Mouse (Mus musculus) effector memory CD4-positive, alpha-beta T cell, adult 7 months (primary cell): ENCODE data around the gene Zbtb11. TPM values are rescaled to one million over a fixed set of nuclear protein-coding genes. Genes with fewer than 3 reads are reported as not detected.

Experiments
- polyA plus RNA-seq: library from polyadenylated mRNA; unstranded; fragments of 100-300 nt; shearing (Covaris generic); gene quantifications from one replicate; pipeline ENCODE4 v1.2.1, GENCODE M21; 2017

The Zbtb11 gene
- polyA plus RNA-seq: 82.7 TPM

DNA sequence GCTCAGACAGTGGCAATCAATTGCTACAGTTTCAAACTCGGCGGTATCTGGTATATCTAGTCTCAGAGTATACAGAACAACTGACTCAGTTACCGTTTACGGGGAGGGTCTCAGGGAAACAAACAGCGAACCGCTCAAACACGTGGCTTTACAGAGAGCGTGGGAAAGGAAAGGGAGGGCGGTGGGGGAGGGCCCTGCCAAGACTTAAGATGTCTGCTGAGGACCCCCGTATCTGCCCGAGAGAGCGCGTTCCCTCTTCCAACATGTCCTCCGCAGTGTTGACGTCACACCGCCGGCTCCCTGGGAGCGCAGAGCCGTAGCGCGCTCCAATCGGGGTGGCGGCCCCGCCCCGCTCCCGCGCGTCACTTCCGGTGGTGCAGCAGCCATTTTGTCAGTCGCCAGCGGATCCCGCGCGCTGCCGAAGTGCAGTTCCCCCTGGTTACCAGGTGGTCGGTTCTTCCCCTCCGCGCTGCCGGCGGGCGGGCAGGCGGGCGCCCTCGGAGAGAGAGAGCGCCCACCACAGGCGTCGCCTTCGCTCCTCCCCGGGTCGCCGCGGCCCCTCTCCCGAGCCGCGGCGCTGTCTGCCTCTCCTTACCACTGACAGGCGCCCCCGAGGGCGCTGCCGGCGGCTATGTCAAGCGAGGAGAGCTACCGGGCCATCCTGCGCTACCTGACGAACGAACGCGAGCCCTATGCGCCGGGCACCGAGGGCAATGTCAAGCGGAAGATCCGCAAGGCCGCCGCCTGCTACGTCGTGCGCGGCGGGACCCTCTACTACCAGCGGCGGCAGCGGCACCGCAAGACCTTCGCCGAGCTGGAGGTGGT, at the start of gene Zbtb11:
Zbtb11 (plus strand) TSS at position 453 of the 825 bp plus-strand sequence.

DNA sequence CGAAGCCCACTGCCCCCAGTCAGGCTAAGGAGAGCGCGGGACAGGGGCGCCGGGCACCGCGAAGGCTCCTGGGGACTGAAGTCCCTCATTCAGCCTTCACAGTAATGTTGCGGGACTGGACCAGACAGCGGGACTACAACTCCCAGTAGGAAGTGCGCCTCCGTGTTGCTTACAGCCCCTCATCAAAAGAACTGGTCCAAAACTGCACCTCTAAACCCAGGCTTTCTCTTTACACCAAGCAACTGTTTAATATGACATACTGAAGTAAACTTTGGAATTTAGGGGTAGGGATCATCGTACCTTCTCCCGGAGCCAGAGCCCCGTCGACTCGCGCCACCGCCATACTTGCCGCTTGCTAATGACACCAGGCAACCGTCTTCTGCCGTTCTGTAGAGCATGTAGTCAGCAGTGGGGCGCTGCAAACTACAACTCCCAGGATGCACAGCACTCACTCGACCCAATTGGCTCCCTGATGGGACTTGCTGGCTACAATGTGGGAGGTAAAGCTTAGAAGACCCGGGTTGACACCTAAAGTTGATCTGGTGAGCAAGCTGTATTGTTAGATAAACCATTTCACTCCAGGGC, 39.1 kb upstream of the Zbtb11 start, which contains the start of gene Cep97:
Cep97 (minus strand) TSS at position 403 of the 585 bp plus-strand sequence.

GRCm38 (mm10) chr16:55966212-55966871, 7.3 kb upstream of the Zbtb11 start, which contains the start of gene Rpl24:
Rpl24 (plus strand) TSS chr16:55966275.

GRCm38 (mm10) chr16:56029661-56030082, 56.0 kb downstream of the Zbtb11 start, which contains the start of gene Pcnp:
Pcnp (minus strand) TSS chr16:56029739.

GRCm38 (mm10) chr16:56037138-56038010, 63.7 kb downstream of the Zbtb11 start, which contains the start of gene Trmt10c:
Trmt10c (minus strand) TSS chr16:56037819.

GRCm38 (mm10) chr16:56048038-56048437, 74.4 kb downstream of the Zbtb11 start, which contains the start of gene Senp7:
Senp7 (plus strand) TSS chr16:56048338.

Other genes with a start within 250 kb of the Zbtb11 start
- gene Nfkbiz, start 135.0 kb upstream of the Zbtb11 start, polyA plus RNA-seq: 958 TPM
- gene Nxpe3, start 78.6 kb upstream of the Zbtb11 start, polyA plus RNA-seq: 7.8 TPM
- 29.3 TPM for gene Cep97, start 39.0 kb upstream of the Zbtb11 start, polyA plus RNA-seq
- 560 TPM for gene Rpl24, start 7.6 kb upstream of the Zbtb11 start, polyA plus RNA-seq
- gene Pcnp, start 55.9 kb downstream of the Zbtb11 start, polyA plus RNA-seq: 108 TPM
- gene Trmt10c, start 63.9 kb downstream of the Zbtb11 start, polyA plus RNA-seq: 29.9 TPM
- 35.8 TPM for gene Senp7, start 74.5 kb downstream of the Zbtb11 start, polyA plus RNA-seq
- 0.56 TPM for gene Impg2, start 230.4 kb downstream of the Zbtb11 start, polyA plus RNA-seq